Mouse (Mus musculus) cerebellum, adult 2 months (tissue): ENCODE measurements around the gene Mex3d.

Experiments
- CTCF ChIP-seq: fragments of 200-500 bp; IDR thresholded peaks from 2 replicates; pipeline ENCODE4 v1.5.1; 2011; ENCODE audit warnings: low read depth, mild to moderate bottlenecking, control low read depth, low read length, moderate library complexity, borderline replicate concordance; ENCODE audit not compliant: insufficient read depth
- POLR2A ChIP-seq: fragments of 200-500 bp; IDR thresholded peaks from 2 replicates; pipeline ENCODE4 v1.6.1; 2011; ENCODE audit warnings: low read length, control low read depth, borderline replicate concordance; ENCODE audit not compliant: insufficient read depth

- TF ChIP-seq POLR2A, result peak; percentile 98
- no peak for TF ChIP-seq CTCF
These were observed 11.9 kb upstream of the Mex3d start, which contains the start of gene Mbd3 for GRCm38 (mm10) chr10:80399191-80399972.
